Mouse (Mus musculus) c-Kit-negative CD71-positive TER-119-positive erythroid progenitor cells, embryonic 14.5 days (primary cell): Measurements from ENCODE around the gene Tcf7l2.

Source experiments
- DNase-seq: peaks from one replicate; pipeline ENCODE4 v3.0.0-alpha.2; 2013; ENCODE audit warnings: low read depth, low spot score

Tcf7l2 gene

GRCm38 (mm10) chr19:55741439-55741928 is at the start of gene Tcf7l2:
TSS of gene Tcf7l2 (plus strand) at chr19:55741820.
- DNase-seq, result peak; percentile 37

DNA sequence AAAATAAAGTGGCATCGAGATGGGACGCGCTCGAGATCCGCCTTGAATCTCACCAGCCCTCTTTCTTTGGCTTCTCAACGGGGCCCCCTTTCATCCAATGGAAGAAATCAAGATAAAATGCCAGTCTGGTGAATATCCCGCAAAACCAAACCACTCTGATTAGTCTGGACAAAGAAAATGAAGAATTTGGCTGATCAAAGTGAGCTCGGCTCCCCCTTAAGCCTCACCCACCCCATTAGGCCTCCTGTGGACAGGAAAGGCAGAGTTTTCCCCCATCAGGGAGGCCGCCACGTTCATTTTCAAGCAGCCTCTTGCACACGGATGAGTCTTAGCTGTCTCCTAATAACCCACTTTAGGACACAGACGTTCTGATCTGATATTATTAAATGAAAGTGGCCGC is 47.0 kb upstream of the Tcf7l2 start:
- DNase-seq, result no peak

- DNase-seq, result no peak
Observed at GRCm38 (mm10) chr19:55695418-55695817, 46.2 kb upstream of the Tcf7l2 start.

- DNase-seq, result no peak
Observed at GRCm38 (mm10) chr19:55698892-55699291, 42.7 kb upstream of the Tcf7l2 start.

- DNase-seq, result no peak
Observed at GRCm38 (mm10) chr19:55700214-55700568, 41.4 kb upstream of the Tcf7l2 start.

DNA sequence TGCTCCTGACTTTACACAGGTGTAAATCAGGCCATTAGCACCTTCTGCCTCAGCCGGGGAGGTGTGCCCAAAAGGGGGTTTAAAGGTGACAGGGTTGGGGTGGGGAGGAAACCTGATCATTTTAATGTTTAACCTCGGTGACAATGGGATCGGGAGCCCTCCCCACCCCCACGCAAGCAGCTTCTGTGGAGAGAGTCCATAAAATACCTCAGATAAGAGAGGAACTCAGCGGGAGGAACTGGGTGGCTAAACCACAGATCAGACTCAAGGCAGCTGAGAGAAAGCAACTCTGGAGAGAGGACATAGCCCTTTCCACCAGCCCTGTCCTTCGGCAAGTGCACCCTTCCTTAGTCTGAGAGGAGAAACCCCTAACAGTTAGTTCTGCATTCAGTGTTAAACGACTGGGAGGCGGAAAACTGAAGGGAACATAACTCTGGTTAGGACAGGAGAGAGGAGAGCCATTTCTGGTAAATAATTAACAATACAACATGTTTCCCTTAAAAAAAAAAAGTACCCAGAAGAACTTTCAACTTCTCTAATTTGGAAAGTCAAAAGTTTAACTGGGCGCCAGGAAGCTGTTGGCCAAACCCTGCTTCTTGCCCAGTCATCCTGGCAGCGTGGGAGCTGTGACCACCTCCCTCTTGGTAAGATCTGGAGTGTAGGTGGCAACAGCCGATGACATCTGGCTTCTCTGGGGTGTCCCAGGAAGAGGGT is 40.9 kb upstream of the Tcf7l2 start:
- no peak for DNase-seq

DNA sequence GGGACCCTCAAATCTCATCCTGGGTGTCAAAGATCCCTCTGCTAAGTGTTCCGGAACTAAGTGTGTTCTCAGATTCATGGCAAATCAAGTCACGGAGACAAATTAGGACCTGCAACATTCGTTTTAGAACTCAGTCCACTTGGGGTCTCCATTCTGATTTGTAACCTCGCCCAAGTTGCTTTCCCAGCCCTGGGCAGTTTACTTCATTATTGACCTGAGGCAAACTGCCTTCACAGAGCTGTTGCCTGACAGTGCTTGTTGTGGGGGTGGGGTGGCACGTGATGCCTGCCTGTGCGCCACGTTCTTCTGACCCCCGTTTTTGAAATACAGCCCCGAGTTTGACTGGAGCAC is 40.4 kb upstream of the Tcf7l2 start:
- no peak for DNase-seq

GRCm38 (mm10) chr19:55702081-55702480 is 39.5 kb upstream of the Tcf7l2 start:
- DNase-seq, result no peak

DNA sequence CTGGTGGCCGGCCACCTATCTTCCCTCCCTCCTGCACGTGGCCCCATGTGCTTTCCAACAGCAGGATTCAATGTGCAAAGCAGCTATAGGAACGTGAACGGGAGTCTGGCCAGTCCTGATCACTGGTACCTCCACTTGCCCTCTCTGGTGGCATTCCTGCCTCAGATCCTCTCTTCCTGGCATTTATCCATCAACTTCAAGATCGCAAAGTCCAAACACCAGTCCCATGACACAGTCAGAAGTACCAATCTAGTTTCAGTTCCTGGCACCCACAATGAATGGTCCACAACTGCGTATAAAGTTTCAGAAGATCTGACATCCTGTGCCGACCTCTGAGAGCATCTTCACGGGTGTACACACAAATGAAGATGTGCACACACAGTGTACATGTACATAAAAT is 38.9 kb upstream of the Tcf7l2 start:
- DNase-seq, result no peak

- DNase-seq, result no peak
Observed at GRCm38 (mm10) chr19:55704071-55704470, 37.5 kb upstream of the Tcf7l2 start.

DNA sequence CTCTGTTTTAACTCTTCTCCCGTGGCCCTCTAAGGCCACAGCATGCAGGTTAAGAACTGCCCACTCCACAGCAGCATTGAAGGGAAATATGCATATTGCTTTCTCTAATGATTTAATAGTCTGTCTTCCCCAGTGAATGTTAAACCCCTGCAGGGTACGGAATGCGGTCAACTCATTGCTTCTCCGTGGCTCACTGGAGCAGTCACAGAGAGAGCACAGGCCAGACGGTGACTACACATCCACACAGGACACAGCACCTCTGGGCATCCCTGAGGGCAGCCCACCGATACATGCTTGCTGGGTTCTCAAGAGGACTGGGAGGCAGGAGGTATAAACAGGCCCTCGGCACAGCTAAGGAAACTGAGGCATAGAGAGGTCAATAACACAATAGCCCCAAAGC is 35.3 kb upstream of the Tcf7l2 start:
- no peak for DNase-seq

GRCm38 (mm10) chr19:55706806-55707205 is 34.8 kb upstream of the Tcf7l2 start:
- DNase-seq, result no peak

GRCm38 (mm10) chr19:55708031-55708554 is 33.5 kb upstream of the Tcf7l2 start:
- no peak for DNase-seq

- DNase-seq, result no peak
Observed at GRCm38 (mm10) chr19:55710841-55711240, 30.8 kb upstream of the Tcf7l2 start.

GRCm38 (mm10) chr19:55711701-55712100 is 29.9 kb upstream of the Tcf7l2 start:
- DNase-seq, result no peak

GRCm38 (mm10) chr19:55712678-55713077 is 28.9 kb upstream of the Tcf7l2 start:
- DNase-seq, result no peak

- no peak for DNase-seq
Observed at GRCm38 (mm10) chr19:55714015-55714414, 27.6 kb upstream of the Tcf7l2 start.

- no peak for DNase-seq
Observed at GRCm38 (mm10) chr19:55714665-55715064, 27.0 kb upstream of the Tcf7l2 start.

GRCm38 (mm10) chr19:55719083-55719482 is 22.5 kb upstream of the Tcf7l2 start:
- DNase-seq, result no peak

DNA sequence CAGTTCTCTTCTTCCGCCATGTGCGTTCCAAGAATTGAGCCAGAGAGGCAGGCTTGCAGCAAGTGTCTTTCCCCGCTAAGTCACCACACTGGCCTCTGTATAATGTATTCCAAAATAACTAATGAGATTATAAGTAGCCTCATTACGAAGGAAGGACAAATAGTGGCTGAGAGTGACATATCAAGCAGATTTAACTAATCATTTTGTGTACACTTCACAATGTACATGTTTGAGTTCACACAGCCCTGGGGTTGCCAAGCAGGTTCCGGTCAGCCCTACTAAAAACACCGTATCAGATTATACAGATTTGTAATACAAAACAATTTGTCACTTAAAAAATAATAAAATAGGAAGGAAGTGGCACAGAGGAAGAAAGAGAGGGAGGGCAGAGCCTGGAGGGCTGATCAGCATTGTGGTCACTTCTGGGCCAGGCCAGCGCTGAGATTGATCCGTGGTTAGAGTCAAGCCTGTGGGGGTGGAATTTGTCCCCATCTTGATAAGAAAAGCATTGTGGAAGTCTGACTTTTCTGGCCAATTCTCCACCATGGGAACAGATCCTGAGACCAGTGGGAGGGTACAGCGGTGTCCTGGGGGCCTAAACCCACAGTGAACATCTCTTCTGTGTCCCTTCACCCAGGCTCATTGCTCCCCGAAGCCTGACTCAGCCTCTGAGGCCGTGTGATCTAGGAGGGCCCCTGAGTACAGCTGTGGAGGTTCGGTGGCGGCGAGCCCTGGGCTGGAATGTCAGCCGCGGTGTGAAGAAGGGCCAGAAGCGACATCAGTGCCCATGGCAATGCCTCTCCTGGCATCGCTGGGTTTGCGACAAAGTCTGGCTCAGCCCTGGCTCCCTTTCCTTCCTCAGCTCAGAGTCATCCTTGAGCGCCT is 21.9 kb upstream of the Tcf7l2 start:
- DNase-seq, result no peak

GRCm38 (mm10) chr19:55720409-55721092 is 21.1 kb upstream of the Tcf7l2 start:
- DNase-seq, result no peak

DNA sequence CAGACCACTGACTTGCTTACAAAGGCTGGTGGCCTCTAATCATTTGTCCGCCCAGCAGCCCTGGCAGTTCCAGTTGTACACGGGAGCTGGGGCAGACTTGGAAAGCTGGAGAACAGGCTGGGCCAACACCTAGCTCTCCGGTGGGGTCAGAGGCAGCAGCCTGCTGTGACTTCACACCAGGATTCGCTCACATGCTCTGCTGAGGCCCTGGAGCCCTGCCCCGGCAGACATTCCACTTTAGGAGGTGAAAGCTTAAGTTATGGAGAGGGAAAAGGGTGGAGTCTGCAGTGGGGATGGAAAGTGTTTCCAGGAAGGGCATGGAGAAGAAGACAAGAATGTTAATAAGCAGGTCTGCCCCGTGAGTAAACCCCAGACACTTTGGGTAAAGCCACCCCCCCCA is 19.2 kb upstream of the Tcf7l2 start:
- no peak for DNase-seq
